Mouse (Mus musculus) left cerebral cortex, adult 6 months (tissue): ENCODE results near the gene Gm21954. TPM values are rescaled to one million over a fixed set of nuclear protein-coding genes. Genes with fewer than 3 reads are reported as not detected.

ENCODE experiments used
- long read RNA-seq, 2 experiments: library from polyadenylated mRNA; unstranded; transcript quantifications; one replicate each; pipeline ENCODE4 v2.0.0; 2019 to 2020
- polyA plus RNA-seq: library from polyadenylated mRNA; unstranded; fragments of <200 nt; fragmentation: Nextera tagmentation; gene quantifications from 2 replicates; pipeline ENCODE4 v1.2.3, GENCODE M21; 2021

Gm21954 gene
- polyA plus RNA-seq, result not detected in 2 replicates
- long read RNA-seq, experiment 1, partial matches to known transcripts, result 0 of 11 reads
- long read RNA-seq, experiment 1, other reads (novel, unspliced or antisense), result 11 of 11 reads
- long read RNA-seq, experiment 2, partial matches to known transcripts, result 0 of 15 reads
- long read RNA-seq, experiment 2, other reads (novel, unspliced or antisense), result 15 of 15 reads

GRCm38 (mm10) chr3:55472110-55472509 lies at the start of gene Gm21954:
Gene Gm21954, minus strand, starts transcription at chr3:55472210.

Other genes with a start within 250 kb of the Gm21954 start
- gene Dclk1, start 229.8 kb downstream of the Gm21954 start, polyA plus RNA-seq, result 128 and 141 TPM in 2 replicates